Mouse (Mus musculus): ENCODE results near the gene Nt5e.

DNA sequence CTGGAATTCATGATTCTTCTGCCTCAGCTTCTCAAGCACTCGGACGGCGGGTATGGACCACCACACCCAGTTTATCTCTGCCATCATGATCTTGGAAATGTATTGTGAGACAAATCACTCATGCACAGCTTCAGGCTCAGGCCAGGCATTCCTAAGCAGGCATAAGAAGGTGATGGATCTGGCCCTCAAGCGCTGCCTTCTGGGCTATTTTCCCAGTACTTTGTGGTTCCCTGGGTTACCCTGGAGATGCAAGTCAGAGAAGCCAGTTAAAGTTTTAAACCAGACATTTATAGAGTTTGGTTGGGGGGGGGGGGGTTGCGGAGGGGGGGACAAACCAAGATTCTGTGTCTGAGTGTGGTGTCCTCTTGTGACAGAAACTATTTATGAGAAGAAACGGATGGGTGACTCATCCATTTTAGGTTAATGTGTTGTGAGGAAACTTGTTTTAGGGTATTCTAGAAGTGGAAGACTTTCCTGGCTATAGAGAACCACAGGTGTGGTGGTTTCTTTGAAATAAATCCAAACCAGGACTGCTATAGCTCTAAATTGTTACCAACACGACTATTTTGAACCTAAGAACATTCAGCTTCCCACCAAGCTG, 37.3 kb upstream of the Nt5e start:
- TF ChIP-seq CTCF (conservative IDR thresholded peaks at IDR 0.05; ENCODE audit: insufficient read depth, insufficient read length, low read depth, low read length) = no peak
- no peak for TF ChIP-seq POLR2A (IDR thresholded peaks at IDR 0.05; ENCODE audit: low read depth, low read length)

Data from kidney, adult 2 months (tissue).